Mouse (Mus musculus) kidney, postnatal 4 days (tissue): ENCODE results near the gene Gzmd.
"Not testable (repeated sequence)": the region's sequence is repeated elsewhere in the genome, so short reads cannot be mapped to it uniquely, and the experiment has no call there.

Experiments
- DNase-seq, 2 experiments: peaks; one replicate each; pipeline ENCODE4 v3.0.0; 2021; ENCODE audit warnings: mixed read lengths in 2 of 2

Gene Gzmd

DNA sequence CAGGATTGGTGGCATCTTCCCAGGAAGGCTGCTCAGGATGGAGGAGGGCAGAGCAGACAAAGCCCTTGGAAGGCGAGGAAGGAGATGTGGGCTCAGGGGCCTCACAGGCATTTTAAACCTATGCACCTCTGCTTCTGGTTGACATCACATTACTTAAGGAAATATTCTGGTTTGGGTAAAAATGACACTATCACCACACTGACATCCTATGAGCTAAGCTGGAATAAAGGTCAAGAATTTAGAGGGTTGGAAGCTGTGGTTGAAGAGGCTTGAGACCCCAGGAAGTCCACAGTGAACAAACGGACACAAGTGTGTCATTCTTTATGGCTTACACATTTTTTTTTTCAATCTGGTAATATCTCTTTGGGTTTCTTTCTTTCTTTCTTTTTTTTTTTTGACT lies at the start of gene Gzmd:
Gene Gzmd, minus strand, starts transcription at position 101 of the 400 bp plus-strand sequence.
- DNase-seq, result not testable (repeated sequence)

DNA sequence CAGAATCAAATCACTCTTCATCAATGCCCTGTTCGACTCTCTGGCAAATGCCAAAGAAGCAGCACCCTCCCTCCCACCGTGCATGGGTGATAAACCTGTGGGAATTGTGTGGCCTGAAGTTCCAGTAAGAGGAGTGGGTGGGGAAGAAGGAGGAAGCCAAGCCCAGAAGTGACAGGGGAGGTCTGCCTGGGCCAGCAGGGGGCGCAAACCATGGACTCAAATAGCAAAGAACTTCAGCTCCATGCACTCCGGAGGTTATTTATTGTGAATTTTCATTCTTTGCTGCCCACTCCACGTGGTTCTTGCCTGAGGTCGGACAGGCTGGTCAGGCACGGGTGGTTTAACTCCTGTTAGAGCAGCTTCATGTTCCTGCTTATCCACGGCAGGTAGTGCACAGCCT lies 45.2 kb upstream of the Gzmd start:
- peak; percentile 74 to 75 for DNase-seq

DNA sequence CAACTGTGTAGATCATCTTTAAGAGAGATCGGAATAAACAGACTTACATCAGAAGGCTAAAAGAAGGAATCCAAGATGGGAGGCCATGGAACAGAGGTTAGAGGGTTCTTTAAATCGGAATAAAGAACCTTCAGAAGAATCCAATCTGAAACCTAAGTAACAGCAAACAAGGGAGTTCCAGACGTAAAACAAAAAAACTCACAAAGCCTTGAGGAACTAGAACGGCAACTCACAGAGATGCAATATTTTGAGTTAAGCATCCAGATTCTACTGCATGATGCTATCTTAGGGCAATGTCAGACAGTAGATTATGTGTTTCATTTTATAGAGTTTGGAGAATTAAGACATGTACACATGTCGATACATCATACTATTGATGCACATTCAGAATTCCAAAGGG lies 42.1 kb upstream of the Gzmd start, which contains the start of gene Gzmn:
Gene Gzmn, minus strand, starts transcription at position 101 of the 400 bp plus-strand sequence.
- no peak for DNase-seq

DNA sequence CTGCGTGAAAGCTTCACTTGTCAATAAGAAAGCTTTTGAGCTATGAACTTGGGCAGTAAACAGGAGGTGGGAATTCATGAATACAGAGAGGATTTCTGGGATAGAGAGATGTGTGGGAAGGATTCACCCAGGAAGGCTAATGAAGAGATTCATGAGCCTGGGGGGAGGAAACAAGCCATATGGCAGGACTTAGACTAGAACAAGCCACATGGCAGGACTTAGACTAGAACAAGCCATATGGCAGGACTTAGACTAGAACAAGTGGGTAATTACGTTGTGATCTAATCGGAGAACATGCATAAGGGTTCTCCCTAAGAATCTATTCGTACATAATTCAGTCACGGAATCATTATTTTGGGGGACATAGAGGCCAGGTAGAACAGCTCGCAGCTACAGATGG lies 41.0 kb upstream of the Gzmd start:
- DNase-seq, result no peak

DNA sequence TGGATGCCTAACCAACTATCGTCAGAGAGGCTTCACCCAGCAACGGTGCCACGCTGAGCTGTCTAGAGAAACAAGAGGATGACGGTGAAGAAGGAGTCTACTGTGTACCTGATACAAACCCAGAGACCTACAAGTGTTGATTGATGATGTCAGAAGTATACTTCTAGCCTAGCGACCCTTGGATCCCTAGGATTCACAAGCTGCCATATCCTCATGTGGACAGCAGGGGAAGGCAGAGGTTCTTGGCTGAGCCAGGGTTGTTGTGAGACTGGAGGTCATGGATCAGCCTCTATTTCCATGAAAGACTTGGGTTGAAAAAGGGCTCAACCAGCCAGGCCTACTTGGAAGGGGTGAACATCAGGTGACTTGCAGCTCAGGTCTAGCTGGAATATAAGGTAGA lies 40.3 kb upstream of the Gzmd start:
- no peak for DNase-seq

DNA sequence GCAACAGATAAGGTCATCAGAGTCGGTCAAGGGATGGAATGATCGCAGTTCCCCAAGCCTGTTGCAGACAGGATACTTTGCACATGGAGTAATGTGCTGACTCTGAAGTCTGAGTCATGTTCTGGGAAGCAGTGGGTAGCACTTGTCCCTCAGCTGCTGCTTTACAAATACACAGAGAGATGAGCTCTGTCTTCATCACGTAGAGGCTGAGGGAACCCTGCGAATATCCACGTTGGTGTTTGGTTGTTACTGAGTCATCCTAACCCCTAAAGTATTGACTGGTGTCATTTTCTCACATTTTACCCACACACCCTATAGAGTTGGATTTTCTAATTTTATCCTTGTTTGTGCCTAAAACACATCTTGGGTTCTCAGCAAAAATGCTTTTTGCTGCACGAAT lies 35.6 kb upstream of the Gzmd start:
- no peak for DNase-seq

DNA sequence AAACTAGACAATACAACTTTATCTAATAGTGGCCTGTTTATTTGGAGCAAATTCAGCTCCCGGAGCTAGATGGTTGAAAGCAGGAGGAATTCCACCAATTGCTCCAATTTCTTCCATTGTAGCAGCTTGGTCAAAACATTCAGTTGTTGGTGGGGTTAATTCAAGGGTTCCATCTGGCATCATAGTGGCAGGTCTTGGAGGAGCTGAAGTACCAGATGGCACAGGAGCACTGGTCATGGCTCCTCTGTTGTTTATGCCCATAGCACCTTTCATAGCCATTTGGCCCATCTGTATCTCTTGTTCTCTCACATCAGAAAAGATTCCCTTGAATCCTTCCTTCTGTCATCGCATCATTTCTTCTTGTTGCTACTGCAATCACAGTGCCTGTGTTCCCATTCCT lies 29.7 kb upstream of the Gzmd start:
- DNase-seq, result no peak

DNA sequence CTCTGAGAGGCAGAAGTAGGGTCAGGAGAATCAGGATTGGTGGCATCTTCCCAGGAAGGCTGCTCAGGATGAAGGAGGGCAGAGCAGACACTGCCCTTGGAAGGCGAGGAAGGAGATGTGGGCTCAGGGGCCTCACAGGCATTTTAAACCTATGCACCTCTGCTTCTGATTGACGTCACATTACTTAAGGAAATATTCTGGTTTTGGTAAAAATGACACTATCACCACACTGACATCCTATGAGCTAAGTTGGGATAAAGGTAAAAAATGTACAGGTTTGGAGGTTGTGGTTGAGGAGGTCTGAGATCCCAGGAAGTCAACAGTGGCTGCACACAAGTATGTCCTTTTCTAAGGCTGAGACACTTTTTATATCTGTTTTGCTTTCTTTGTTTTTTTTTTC lies 27.1 kb upstream of the Gzmd start, which contains the start of gene Gzmg:
Gene Gzmg, minus strand, starts transcription at position 101 of the 400 bp plus-strand sequence.
- not testable (repeated sequence) for DNase-seq

DNA sequence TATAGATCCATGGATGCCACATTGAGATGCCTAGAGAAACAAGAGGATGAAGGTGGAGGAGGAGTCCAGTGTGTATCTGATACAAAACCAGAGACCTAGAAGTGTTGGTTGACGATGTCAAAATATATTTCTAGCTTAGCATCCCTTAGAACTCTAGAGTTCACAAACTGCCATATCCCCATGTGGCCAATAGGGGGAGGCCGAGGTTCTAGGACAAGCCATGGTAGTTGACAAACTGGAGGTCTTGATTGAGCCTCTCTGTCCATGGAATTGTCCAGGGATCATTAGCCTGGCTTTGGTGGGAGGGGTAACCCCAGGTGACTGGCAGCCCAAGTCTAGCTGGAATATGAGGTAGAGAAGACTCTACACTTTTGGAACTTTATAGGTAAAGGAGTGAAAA lies 22.9 kb upstream of the Gzmd start:
- no peak for DNase-seq

DNA sequence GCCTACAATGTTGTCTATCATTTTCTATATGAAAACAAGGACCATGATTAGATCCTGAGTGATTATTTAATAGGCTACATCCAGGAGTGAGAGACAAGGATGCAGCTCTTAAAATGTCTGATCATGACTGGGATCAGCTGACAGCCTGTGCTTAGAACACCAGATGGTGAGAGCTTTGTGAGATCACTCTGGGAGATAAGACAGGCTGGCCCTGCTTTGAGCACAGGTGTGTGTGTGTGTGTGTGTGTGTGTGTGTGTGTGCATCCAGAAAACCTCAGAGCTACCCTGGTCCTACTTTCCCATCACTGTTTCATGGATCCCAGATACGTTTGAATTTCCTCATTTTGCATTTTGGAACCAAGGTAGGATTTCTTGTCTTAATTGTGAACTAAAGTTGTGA lies 1.3 kb upstream of the Gzmd start:
- not testable (repeated sequence) for DNase-seq

DNA sequence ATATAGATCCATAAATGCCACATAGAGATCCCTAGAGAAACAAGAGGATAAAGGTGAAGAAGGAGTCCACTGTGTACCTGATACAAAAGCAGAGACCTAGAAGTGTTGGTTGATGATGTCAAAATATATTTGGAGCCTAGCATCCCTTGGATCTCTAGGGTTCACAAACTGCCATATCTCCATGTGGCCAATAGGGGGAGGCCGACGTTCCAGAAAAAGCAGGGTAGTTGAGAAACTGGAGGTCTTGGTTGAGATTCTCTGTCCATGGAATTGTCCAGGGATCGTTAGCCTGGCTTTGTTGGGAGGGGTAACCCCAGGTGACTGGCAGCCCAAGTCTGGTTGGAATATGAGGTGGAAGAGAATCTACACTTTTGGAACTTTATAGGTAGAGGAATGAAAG lies 4.1 kb downstream of the Gzmd start:
- no peak for DNase-seq

DNA sequence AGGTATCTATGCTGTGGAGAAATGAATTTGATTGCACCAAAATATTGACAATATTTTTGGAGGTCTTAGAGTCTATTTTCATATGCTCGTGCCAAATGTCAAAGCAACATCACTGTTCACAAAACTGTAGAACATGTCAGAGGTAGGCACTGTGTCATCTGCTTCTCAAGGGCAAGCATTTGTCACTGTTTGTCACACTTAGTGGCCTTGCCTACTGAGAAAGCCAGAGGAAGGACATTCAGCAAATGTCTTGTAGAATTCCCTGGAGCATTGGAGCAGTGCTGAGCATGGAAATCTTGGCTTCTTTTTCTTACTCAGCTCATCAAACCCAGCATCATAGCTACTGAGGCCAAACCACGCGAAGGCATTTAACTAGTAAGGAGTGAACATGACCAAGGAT lies 8.9 kb downstream of the Gzmd start:
- DNase-seq, result no peak

DNA sequence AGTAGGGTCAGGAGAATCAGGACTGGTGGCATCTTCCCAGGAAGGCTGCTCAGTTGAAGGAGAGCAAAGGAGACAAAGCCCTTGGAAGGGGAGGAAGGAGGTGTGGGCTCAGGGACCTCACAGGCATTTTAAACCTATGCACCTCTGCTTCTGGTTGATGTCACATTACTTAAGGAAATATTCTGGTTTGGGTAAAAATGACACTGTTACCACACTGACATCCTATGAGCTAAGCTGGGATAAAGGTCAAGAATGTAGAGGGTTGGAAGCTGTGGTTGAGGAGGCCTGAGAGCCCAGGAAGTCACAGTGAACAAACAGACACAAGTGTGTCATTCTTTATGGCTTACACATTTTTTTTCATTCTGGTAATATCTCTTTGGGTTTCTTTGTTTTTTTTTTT lies 11.9 kb downstream of the Gzmd start, which contains the start of gene Gzme:
Gene Gzme, minus strand, starts transcription at position 101 of the 400 bp plus-strand sequence.
- no peak for DNase-seq

DNA sequence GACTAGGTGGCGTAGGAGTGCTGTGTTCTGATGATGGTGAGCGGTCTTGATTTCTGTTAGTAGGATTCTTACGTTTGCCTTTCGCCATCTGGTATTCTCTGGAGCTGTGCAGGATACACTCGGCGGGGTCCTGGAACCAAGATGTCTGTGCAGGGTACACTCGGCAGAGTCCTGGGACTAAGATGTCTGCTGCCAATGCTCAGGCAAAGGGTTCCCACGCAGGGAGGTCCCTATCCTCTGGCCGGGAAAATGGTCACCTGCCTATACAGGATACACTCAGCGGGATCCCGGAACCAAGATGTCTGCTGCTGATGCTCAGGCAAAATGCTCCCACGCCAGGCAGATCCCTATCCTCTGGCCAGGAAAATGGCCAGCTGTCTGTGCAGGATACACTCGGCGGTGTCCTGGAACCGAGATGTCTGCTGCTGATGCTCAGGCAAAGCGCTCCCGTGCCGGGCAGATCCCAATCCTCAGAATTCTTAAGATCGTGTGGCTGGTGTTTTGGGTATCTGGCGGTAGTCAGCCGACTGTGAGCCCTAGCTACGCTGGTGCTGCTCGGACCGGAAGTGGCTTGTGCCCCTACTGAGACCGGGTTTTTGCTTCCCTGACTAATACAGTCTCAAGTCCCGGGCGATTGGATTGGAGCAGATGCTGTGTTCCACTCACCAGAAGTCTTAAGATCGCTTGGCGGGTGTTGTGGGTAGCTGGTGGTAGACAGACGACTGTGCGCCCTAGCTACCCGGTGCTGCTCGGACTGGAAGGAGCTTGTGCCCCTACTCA lies 16.7 kb downstream of the Gzmd start:
- not testable (repeated sequence) for DNase-seq

DNA sequence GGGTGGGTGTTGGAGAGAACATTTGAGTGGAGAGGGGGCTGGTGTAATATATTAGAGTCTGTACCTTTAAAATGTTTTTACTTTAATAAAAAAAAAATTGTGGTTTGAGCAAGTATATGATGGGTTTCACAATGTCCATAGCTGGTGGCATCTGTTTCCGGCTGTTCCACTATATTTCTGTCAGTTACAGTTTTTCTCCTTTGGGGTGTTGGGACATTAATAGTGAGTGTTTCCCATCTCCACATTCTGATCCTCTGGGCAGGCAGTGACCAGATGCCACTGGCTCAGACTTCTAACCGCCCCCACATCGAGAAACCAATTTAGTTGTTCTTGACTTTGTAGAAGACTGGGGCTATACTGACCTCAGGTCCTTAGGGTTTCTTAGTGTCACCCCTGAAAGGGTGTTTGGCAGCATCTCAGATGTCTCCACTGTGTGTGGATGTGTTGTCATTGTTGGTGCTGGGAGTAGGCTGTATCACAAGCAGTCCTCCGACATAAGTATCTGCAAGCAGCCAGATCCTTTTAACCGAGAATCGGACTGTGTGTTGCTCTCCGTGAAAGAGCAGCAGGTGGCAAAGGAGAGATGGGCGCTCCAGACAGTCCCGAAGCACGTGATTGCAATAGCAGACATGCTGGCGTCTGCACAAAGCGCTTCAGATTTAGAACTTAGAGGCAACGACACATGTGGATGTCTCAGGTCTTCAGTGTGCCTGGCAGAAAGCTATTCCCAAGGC lies 26.8 kb downstream of the Gzmd start:
- DNase-seq, result no peak

DNA sequence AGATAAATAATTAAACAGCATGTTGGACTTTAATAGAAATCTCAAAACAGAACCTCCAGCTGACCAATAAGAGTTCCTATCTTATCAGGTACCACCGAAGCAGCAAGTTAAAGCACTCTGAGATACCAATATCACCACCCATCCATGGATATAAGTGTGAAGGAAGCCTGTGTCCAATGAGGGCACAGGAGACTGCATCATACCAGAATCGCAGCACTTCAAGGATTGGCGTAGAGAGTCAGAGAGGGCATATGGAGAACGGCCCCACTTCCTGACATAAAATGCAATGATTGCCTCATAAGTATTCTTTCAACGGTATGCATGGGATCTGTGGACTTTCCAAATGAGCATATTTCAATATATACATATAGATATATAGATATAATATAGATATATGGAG lies 27.4 kb downstream of the Gzmd start:
- DNase-seq, result no peak

DNA sequence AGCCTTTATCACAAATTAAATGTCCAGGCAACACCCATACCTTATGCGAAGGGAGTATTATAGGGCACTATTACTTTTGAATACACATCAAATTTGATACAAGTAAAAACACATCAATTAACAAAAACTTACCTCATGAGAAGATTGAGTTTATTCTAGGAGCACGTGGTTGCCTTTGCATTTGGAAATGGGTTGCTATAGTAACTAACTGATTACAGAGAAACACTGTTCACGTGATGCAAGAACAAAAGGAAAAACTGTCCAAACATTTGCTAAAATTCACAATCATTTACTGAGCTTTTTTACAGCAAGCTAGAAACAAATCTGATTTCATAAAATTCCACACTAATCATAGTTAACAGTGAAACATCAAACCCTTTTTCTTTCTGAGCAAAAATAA lies 29.0 kb downstream of the Gzmd start:
- DNase-seq, result no peak

DNA sequence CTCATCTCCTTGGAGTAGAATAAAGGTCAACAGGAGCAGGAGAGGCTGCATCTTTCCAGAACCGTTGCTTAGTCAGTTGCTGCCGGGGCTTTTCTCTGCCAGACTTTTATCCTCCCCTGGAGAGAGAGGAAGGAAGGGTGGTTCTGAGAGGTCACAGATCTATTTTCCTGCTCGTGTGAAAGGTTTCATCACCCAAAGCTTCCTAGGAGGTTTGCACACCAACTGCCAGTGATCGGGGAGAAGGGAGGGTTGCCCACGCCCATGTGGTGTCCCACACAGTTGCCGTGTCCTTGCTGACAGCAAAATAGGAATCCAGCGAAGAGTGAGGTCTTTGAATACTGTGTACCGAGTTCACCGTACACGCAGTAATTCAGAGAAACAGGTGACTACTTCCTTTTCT lies 30.0 kb downstream of the Gzmd start, which contains the start of gene Ctsg:
Gene Ctsg, minus strand, starts transcription at position 189 of the 400 bp plus-strand sequence.
- DNase-seq, result no peak

DNA sequence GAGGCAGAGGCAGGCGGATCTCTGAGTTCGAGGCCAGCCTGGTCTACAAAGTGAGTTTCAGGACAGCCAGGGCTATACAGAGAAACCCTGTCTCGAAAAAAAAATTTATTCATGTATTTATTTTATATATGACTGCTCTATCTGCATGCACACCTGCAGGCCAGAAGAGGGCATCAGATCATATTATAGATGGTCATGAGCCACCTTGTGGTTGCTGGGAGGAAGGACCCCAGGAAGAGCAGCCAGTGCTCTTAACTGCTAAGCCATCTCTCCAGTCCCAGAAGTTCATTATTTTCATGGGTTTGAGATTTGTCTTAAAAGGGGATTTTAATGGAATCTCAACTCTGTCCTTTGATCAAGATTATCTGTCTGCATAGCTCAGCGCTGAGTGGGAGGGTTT lies 33.5 kb downstream of the Gzmd start:
- peak; percentile 8 to 29 for DNase-seq

DNA sequence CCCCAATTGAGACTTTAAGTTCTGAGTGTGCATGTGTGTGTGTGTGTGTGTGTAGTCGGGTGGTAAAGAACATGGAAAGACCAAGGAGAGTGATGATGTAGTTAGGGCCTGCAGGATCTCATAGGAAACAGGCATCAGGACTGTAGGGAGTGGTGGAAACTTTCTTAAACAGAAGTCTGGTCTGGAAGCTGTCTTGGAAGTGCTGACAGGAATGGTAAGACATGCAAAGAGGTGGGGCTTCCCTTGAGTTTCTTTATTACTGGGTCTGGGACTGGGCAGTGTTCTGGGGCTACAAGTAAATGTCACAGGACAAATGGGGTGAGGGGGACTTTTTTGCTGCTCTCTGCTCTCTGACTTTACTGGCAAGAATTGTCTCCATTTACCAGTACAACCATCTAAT lies 34.8 kb downstream of the Gzmd start:
- no peak for DNase-seq

DNA sequence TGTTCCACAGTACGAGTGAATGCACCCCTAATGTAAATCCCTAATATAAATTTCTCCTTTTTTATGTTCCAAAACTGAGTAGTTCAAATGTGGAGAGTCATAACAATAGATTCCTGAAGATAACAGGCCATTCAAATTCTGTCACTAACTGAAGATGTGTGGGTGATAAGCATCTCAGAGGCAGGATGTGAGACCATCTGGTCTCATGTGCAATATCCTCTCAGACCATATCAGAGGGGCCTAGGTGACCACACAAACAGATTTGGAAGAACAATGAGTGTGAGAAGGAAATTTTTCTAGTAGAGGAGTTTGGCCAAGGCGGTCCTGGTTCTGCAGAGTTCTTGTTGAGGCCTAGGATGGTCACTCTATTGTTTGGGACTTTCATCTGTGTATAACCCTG lies 39.1 kb downstream of the Gzmd start:
- DNase-seq, result no peak

DNA sequence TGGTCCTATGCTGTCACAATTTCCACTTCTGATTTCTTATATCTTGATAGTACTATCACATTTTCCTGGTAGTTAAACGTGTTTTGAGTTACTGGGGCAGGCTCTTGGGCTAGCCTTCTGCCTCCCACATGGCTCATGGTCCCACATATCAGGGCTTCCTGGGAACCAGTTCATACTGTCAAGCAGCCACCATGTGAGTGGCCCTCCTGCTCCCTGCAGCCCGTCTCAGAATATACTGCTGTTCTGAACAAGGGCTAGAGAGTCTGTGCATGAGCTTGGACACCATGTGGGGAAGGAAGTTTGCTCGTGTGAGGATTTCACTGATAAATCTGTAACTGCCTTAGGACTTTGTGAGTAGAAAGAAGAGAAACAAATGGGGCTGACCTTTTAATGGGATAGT lies 45.7 kb downstream of the Gzmd start:
- no peak for DNase-seq

DNA sequence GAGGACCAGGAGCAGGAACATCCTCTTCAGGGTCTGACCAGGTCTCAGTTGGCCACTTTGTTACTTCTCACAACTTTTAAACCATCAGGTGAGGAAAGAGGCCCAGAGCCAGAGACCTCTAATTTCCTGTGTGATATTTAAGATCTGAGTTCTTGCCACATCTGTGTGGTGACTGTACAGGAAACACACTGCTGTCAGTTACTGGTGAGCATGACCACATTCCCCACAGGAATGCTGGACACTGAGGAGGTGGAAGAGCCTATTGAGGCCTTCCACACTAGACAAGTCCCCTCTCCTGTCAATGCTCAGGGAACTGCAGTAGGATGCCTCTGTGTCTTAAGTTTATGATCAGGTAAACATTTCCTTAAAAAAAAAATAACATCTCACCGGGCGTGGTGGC lies 47.2 kb downstream of the Gzmd start, which contains the start of gene Mcpt8:
Gene Mcpt8, minus strand, starts transcription at position 107 of the 400 bp plus-strand sequence.
- no peak for DNase-seq

DNA sequence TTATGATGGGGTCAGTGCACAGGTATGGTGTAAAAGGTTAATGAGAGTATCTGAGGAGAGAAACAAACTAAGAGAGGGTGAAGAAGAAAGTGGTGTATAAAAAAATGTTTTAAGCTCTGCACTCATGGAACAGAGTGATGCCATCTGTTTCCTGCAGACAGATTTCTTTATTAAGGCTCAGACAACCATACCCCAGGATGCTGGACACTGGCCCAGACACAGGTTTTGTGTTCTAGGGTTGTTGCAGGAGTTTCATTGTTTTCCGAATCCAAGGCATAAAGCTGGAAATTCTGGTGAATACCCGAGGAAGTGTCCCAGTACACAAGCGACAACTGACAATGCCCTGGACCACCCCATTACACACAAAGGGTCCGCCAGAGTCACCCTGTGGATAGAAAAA lies 50.4 kb downstream of the Gzmd start:
- no peak for DNase-seq
